Mouse (Mus musculus) liver, postnatal 0 days (tissue): ENCODE measurements at regions not wholly inside any gene's neighbourhood (a gene's known extent, or its start where the extent isn't known, plus 50 kb on each side); places are given as distances from the start of the nearest gene placed in this dataset.
A peak's percentile ranks its signal among the peaks of the same experiment; 100 is the strongest.

Experiments used
- ATAC-seq: fragments of 200-750 bp; cut with Nextera tagmentation; 2 replicates; pipeline ENCODE4 v1.8.0; 2017; ENCODE audit warnings: mild to moderate bottlenecking, moderate library complexity
- DNase-seq: peaks from one replicate; pipeline ENCODE4 v3.0.0-alpha.2; 2016
- H3K27ac ChIP-seq: fragments of 300-500 bp; sonication (generic); 2 replicates; pipeline ENCODE4 v1.5.1; 2014; ENCODE audit warnings: antibody characterized with exemption, moderate library complexity, mild to moderate bottlenecking, low read depth
- H3K27me3 ChIP-seq: fragments of 300-500 bp; sonication (generic); 2 replicates; pipeline ENCODE4 v1.6.1; 2014; ENCODE audit warnings: low read length, control low read depth, mixed read lengths; ENCODE audit not compliant: insufficient read depth
- H3K36me3 ChIP-seq: fragments of 300-500 bp; sonication (generic); replicated peaks from 2 replicates; pipeline ENCODE4 v1.6.1; 2014; ENCODE audit warnings: mild to moderate bottlenecking, control low read depth, low read length, moderate library complexity, mixed read lengths; ENCODE audit not compliant: insufficient read depth
- H3K4me1 ChIP-seq: fragments of 300-500 bp; sonication (generic); 2 replicates; pipeline ENCODE4 v1.6.1; 2014; ENCODE audit warnings: antibody characterized with exemption, mild to moderate bottlenecking, control low read depth; ENCODE audit not compliant: insufficient read depth
- H3K4me2 ChIP-seq: fragments of 300-500 bp; sonication (generic); 2 replicates; pipeline ENCODE4 v1.6.1; 2014; ENCODE audit warnings: low read depth, mild to moderate bottlenecking, low read length, moderate library complexity, mixed read lengths
- H3K4me3 ChIP-seq: fragments of 300-500 bp; sonication (generic); 2 replicates; pipeline ENCODE4 v1.5.1; 2014; ENCODE audit warnings: low read depth, low read length
- H3K9ac ChIP-seq: fragments of 300-500 bp; sonication (generic); replicated peaks from 2 replicates; pipeline ENCODE4 v1.6.1; 2014; ENCODE audit warnings: mild to moderate bottlenecking, moderate library complexity
- H3K9me3 ChIP-seq: fragments of 300-500 bp; sonication (generic); 2 replicates; pipeline ENCODE4 v1.6.1; 2016; ENCODE audit warnings: mild to moderate bottlenecking, control low read depth, low read length, mixed read lengths
- CTCF ChIP-seq: sonication (generic); IDR thresholded peaks from 2 replicates; pipeline ENCODE4 v1.5.1; 2016; ENCODE audit warnings: antibody characterized with exemption, low read depth
- EP300 ChIP-seq: IDR thresholded peaks from 2 replicates; pipeline ENCODE4 v1.6.1; 2016; ENCODE audit warnings: antibody characterized with exemption, low read depth, mild to moderate bottlenecking
- WGBS: fragments of 180-500 bp; shearing (Covaris S2); extraction: QIAGEN DNeasy Blood & Tissue Kit; methylation state at CpG from one replicate; pipeline ENCODE4 v1.1.7; 2014; ENCODE audit not compliant: insufficient replicate concordance; 5-methylcytosine and 5-hydroxymethylcytosine counted together

DNA sequence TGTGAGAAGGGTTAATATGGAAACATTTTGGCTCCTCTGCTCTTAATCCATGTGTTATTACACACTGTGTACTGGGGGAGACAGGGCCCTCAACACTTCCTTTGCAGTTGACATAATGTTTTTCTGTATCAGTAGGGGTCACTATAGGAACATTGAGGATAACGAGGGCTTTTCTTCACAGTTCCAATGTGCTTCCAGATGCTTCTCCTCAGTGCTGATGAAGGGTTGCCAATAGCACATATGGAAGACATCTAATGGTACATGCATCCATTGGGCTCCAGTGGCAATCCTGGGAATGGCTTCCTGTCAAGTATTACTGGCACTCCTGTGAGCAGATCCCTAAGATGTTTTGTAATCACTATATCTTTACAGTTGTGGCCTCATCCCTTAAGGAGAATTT, 62.1 kb downstream of the Naa11 start:
- DNase-seq (no peak), ATAC-seq (no peak)
- H3K27me3 ChIP-seq: no peaks in the 10 kb centered on the region
- H3K4me1 ChIP-seq: no peaks in the 10 kb centered on the region
- H3K4me3 ChIP-seq: no peak overlapping the region
- H3K36me3 ChIP-seq: no peaks in the 10 kb centered on the region
- no peaks in the 10 kb centered on the region for H3K9me3 ChIP-seq
- no peak overlapping the region for H3K4me2 ChIP-seq
- no peak overlapping the region for H3K9ac ChIP-seq
- 41% methylated on average over 1 of the region's 1 CpGs for WGBS
- no peak overlapping the region for H3K27ac ChIP-seq
- no peak for TF ChIP-seq EP300
- TF ChIP-seq CTCF: peak; percentile 32; the same call in 1 of the 2 replicates

DNA sequence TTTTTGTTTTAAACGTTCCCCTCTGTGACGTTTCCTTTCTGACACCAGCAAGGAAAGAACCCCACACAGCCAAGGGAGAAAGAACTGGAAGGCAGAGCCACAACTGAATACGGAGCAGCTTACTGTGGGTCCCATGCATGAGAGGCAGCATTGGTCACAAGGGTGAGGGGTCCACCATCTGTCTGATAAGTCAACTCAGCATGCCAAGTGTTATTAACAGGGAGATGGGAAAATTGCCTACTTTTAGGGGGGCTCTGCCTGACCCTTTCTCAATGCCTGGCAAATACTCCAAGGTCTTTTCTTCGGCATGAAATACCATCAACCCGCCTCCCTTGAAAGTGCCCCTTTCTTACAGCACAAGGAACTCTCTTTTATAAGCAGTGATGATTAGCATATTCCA, 66.3 kb downstream of the Naa11 start:
- Histone ChIP-seq H3K27ac (no peak overlapping the region), H3K9ac (no peak overlapping the region), H3K9me3 (no peaks in the 10 kb centered on the region), H3K27me3 (no peaks in the 10 kb centered on the region), H3K4me2 (no peak overlapping the region), H3K4me3 (no peak overlapping the region), H3K36me3 (no peaks in the 10 kb centered on the region), H3K4me1 (no peaks in the 10 kb centered on the region)
- WGBS: 76% methylated on average over 5 of the region's 5 CpGs
- no peak for DNase-seq
- no peak for TF ChIP-seq EP300
- TF ChIP-seq CTCF: no peak
- no peak for ATAC-seq

DNA sequence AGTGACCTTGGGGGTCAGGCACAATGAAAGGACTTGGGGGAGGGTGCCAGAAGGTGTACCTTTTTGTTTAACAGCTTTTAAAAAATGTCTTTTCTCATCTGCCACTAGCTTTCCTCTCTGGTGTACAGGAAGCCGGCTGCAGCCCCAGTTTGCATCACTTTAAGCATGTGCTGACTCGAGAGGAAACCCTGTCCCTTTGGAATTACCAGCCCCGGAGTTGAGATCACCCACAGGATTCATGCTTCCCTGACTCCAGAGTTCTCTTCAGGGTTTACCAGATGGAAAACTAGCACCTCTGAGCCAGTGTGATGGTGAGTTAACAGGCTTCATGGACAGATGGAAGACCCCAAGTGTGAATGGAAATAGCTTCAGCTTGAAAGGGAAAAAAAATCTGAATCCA, 68.3 kb downstream of the Naa11 start:
- Histone ChIP-seq H3K4me3 (no peak overlapping the region), H3K9ac (no peak overlapping the region), H3K27ac (no peak overlapping the region), H3K9me3 (no peaks in the 10 kb centered on the region), H3K4me1 (no peaks in the 10 kb centered on the region), H3K27me3 (no peaks in the 10 kb centered on the region), H3K4me2 (no peak overlapping the region), H3K36me3 (no peaks in the 10 kb centered on the region)
- no peak for ATAC-seq
- no peak for DNase-seq
- 32% methylated on average over 3 of the region's 3 CpGs for WGBS
- TF ChIP-seq CTCF (no peak), EP300 (no peak)

DNA sequence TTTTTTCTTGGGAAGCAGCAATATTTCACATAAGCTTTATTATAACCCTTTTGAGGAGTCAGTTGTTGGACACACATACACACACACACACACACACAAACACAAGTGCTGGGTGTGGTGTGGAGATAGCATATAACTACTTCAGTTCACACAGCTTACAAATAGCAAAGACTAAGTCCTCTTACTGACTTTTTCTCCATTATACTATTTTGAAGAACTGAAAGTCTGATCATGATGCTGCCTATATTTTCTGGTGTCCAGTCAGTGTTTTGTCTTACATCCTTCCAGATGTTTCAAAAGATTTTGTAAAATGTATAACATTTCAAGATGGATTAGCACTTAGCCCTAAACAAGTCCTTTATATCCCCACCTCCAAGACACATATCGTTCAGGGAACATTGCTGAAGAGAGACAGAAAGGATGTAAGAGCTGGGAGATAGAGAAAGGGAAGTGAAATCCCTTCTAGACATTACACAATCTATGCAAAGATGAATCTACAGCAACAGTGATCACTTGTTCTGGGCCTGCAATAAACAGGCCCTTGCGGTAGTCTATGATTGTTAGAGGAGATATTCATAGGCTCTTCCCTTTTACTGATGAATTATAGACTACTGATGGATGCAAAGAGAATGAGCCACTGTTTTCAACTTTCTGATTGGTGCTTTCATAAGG, 72.2 kb downstream of the Naa11 start:
- Histone ChIP-seq H3K27me3 (no peaks in the 10 kb centered on the region), H3K36me3 (no peaks in the 10 kb centered on the region), H3K9me3 (no peaks in the 10 kb centered on the region), H3K27ac (no peak overlapping the region), H3K9ac (no peak overlapping the region), H3K4me3 (no peak overlapping the region), H3K4me2 (no peak overlapping the region), H3K4me1 (no peaks in the 10 kb centered on the region)
- WGBS: 71% methylated on average over 2 of the region's 2 CpGs
- ATAC-seq: no peak
- no peak for DNase-seq
- no peak for TF ChIP-seq CTCF
- no peak for TF ChIP-seq EP300

DNA sequence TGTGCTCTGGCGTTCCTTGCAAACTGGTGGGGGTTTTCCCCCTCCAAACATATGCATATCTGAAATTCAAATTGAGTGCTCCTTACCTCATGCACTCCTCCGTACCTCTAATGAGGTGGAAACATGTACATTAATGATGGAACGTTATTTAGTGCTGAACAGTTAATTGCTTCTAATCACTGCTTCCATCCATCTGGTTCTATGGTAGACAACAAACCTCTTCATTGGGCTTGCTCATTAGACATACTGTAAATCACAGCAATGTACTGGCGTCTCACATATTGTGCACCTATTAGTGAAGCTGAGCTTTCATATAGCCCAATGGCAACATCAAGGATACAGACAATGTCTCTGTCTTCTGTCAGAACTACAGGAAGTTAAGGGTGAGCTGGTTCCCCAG, 85.3 kb downstream of the Naa11 start:
- H3K9ac ChIP-seq: no peak overlapping the region
- no peak overlapping the region for H3K4me3 ChIP-seq
- H3K27ac ChIP-seq: no peak overlapping the region
- H3K9me3 ChIP-seq: no peaks in the 10 kb centered on the region
- no peak for DNase-seq
- no peak for ATAC-seq
- H3K4me1 ChIP-seq: no peaks in the 10 kb centered on the region
- no peaks in the 10 kb centered on the region for H3K27me3 ChIP-seq
- H3K36me3 ChIP-seq: no peaks in the 10 kb centered on the region
- no peak for TF ChIP-seq EP300
- TF ChIP-seq CTCF: no peak
- 73% methylated on average over 4 of the region's 4 CpGs for WGBS
- H3K4me2 ChIP-seq: no peak overlapping the region

DNA sequence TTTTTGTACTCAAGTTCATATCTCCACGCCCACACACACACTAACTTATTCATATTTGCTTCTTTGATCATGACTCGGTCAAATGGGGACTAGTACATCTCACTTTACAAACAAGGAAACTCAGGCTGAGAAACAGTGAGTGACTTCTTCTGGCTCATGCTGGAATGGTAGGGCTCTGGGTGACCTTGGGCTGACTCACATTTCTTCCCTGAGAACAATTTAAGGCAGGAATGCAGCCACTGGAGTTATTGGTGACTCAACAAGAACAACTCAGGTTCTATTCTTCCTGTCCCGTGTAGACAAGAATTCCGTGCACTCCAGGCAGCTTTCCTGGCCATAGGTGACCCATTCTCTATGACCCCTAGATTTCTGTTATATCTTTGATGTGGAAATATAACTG, 87.3 kb downstream of the Naa11 start:
- ATAC-seq: no peak
- H3K9me3 ChIP-seq: no peaks in the 10 kb centered on the region
- no peak for TF ChIP-seq EP300
- TF ChIP-seq CTCF: no peak
- no peak overlapping the region for H3K4me3 ChIP-seq
- H3K36me3 ChIP-seq: no peaks in the 10 kb centered on the region
- no peaks in the 10 kb centered on the region for H3K27me3 ChIP-seq
- H3K9ac ChIP-seq: no peak overlapping the region
- H3K27ac ChIP-seq: no peak overlapping the region
- 66% methylated on average over 4 of the region's 4 CpGs for WGBS
- no peaks in the 10 kb centered on the region for H3K4me1 ChIP-seq
- DNase-seq: no peak
- H3K4me2 ChIP-seq: no peak overlapping the region

DNA sequence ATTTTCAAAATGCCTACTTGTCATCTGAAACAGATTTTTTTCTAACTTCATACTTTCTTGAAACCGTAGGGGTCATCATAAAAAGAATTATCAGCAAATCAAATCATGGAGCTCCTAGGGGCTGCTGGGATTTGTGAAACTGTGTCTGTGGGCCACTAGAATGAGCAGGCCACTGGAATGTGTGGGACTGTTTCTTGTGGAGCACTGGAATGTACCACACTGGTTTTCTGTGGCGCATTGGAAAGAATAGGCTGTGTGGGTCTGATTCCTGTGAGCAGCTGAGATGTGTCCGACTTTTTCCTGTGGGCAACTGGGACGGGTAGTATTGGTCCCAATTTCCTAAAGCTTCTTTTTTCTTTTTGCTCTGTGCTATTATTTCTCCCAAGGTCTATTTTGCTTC, 90.6 kb downstream of the Naa11 start:
- no peak overlapping the region for H3K9ac ChIP-seq
- H3K4me1 ChIP-seq: no peaks in the 10 kb centered on the region
- H3K27me3 ChIP-seq: no peaks in the 10 kb centered on the region
- H3K36me3 ChIP-seq: no peaks in the 10 kb centered on the region
- TF ChIP-seq EP300 (no peak), CTCF (no peak)
- ATAC-seq (no peak), DNase-seq (no peak)
- 76% methylated on average over 4 of the region's 4 CpGs for WGBS
- H3K9me3 ChIP-seq: no peaks in the 10 kb centered on the region
- no peak overlapping the region for H3K4me3 ChIP-seq
- no peak overlapping the region for H3K27ac ChIP-seq
- H3K4me2 ChIP-seq: no peak overlapping the region
